Mouse (Mus musculus) limb, embryonic 11.5 days (tissue): ENCODE measurements at regions not wholly inside any gene's neighbourhood (a gene's known extent, or its start where the extent isn't known, plus 50 kb on each side); places are given as distances from the start of the nearest gene placed in this dataset.

Experiments
- ATAC-seq: fragments of 200-750 bp; cut with Nextera tagmentation; 2 replicates; pipeline ENCODE4 v1.8.0; 2017; ENCODE audit warnings: low read depth; ENCODE audit not compliant: insufficient number of reproducible peaks, low FRiP score, low TSS enrichment
- DNase-seq: peaks from one replicate; pipeline ENCODE4 v3.0.0-alpha.2; 2015; ENCODE audit warnings: low spot score
- H3K27ac ChIP-seq: fragments of 300-500 bp; sonication (generic); replicated peaks from 2 replicates; pipeline ENCODE4 v1.5.1; 2014; ENCODE audit warnings: low read depth, mild to moderate bottlenecking, low read length
- H3K27me3 ChIP-seq: fragments of 300-500 bp; sonication (generic); 2 replicates; pipeline ENCODE4 v1.6.1; 2014; ENCODE audit warnings: mild to moderate bottlenecking, low read length, mixed read lengths; ENCODE audit not compliant: control insufficient read depth, insufficient read depth
- H3K36me3 ChIP-seq: fragments of 300-500 bp; sonication (generic); 2 replicates; pipeline ENCODE4 v1.6.1; 2014; ENCODE audit warnings: mild to moderate bottlenecking, low read length, moderate library complexity, mixed read lengths; ENCODE audit not compliant: control insufficient read depth, insufficient read depth
- H3K4me1 ChIP-seq: fragments of 300-500 bp; sonication (generic); 2 replicates; pipeline ENCODE4 v1.6.1; 2014; ENCODE audit warnings: low read length, mixed read lengths; ENCODE audit not compliant: control insufficient read depth, insufficient read depth
- H3K4me2 ChIP-seq: fragments of 300-500 bp; sonication (generic); 2 replicates; pipeline ENCODE4 v1.6.1; 2014; ENCODE audit warnings: low read depth, mild to moderate bottlenecking, moderate library complexity; ENCODE audit not compliant: severe bottlenecking
- H3K4me3 ChIP-seq: fragments of 300-500 bp; sonication (generic); 2 replicates; pipeline ENCODE4 v1.5.1; 2014; ENCODE audit warnings: low read depth, low read length
- H3K9ac ChIP-seq: fragments of 300-500 bp; sonication (generic); 2 replicates; pipeline ENCODE4 v1.6.1; 2014; ENCODE audit warnings: mild to moderate bottlenecking, low read length
- H3K9me3 ChIP-seq: fragments of 300-500 bp; sonication (generic); 2 replicates; pipeline ENCODE4 v1.6.1; 2016; ENCODE audit warnings: low read length; ENCODE audit not compliant: control insufficient read depth
- WGBS: fragments of 180-500 bp; shearing (Covaris S2); extraction: QIAGEN DNeasy Blood & Tissue Kit; methylation state at CpG from one replicate; pipeline ENCODE4 v1.1.7; 2014; 5-methylcytosine and 5-hydroxymethylcytosine counted together

DNA sequence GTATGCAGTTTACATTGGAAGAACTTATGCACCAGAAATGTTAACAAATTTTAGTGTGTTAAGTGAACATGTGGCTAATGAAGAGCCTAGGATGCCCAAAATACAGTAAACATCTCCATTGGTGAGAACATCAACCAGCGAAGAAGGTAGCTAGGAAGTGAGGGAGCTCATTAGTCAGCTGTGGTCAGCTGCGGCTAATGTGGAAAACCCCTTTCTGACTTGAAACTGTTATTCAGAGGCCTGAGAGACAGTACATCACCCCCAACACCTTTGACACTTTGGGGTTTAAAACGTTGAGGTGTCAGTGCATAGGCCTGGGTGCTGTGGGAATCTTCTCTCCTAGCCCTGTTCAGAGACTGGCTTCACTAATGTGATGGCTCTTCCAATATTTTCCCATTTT, 451.0 kb upstream of the Ptger4 start:
- DNase-seq (no peak), ATAC-seq (no peak)
- H3K9me3 ChIP-seq = no peaks in the 10 kb centered on the region
- H3K4me1 ChIP-seq = no peaks in the 10 kb centered on the region
- no peak overlapping the region for H3K9ac ChIP-seq
- WGBS = 78% methylated on average over 3 of the region's 3 CpGs
- no peak overlapping the region for H3K4me2 ChIP-seq
- no peaks in the 10 kb centered on the region for H3K36me3 ChIP-seq
- no peak overlapping the region for H3K4me3 ChIP-seq
- no peak overlapping the region for H3K27ac ChIP-seq
- no peaks in the 10 kb centered on the region for H3K27me3 ChIP-seq

DNA sequence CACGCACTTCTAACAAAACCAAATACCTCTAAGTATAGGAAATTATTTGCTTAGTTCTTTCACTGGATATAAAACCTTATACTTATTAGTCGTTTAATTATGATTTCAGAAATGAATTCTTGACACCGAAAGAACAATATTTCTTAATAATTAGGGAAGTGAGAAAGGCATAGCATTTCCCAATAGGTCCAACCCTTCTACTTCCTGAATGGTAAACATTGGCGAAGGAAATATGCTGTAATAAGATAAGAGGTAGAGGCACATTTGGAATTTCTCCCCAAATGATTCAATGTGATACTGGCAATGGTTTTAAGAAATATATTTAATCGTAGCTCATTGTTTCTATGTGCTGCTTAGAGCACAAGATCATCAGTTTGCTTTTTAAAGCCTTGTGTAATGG, 464.5 kb upstream of the Ptger4 start:
- H3K4me3 ChIP-seq = no peak overlapping the region
- H3K9ac ChIP-seq = no peak overlapping the region
- H3K4me2 ChIP-seq = no peak overlapping the region
- no peaks in the 10 kb centered on the region for H3K4me1 ChIP-seq
- no peaks in the 10 kb centered on the region for H3K36me3 ChIP-seq
- WGBS = 91% methylated on average over 5 of the region's 5 CpGs
- ATAC-seq = no peak
- no peak overlapping the region for H3K27ac ChIP-seq
- no peak for DNase-seq
- no peaks in the 10 kb centered on the region for H3K9me3 ChIP-seq
- no peaks in the 10 kb centered on the region for H3K27me3 ChIP-seq

DNA sequence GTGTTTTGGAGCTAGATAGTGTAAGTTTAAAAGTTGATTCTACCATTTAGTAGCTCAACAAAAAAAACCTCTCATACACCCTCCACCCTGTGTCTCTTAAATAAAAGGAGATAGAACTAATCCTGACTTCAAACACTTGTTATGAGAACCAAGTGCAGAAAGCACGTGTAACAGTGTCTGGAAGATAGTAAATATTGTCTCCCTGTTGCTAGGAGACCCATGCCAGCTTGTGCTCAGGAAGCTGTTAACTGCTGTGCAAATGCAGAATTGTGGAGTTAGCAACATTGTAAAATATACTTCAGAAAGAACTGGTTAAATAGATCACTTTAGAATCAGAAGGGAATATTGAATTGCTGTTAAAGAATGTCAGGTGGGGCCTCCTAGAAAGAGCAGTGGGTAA, 496.7 kb upstream of the Ptger4 start:
- 23% methylated on average over 1 of the region's 1 CpGs for WGBS
- no peak for DNase-seq
- ATAC-seq = no peak

DNA sequence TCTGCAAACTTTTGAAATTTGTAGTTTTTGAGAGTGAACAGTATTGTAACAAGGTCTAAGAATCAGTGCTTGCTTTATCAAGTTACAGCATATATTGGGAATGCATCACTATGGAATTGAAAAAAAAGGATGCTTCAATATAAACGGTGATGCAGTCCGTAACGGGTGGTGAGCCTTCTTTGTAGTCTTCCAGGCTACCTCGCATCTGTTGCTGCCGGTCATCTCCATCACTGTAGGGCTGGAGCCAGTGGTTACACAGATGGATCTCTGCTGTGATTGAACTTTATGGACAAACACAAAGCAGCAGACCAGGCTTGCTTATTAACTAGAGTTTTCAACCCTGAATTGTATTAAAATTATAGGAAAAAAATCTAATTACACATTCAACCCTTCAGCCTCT, 499.9 kb upstream of the Ptger4 start:
- Histone ChIP-seq H3K36me3 (no peaks in the 10 kb centered on the region), H3K27me3 (no peaks in the 10 kb centered on the region), H3K27ac (no peak overlapping the region), H3K9me3 (no peaks in the 10 kb centered on the region), H3K9ac (no peak overlapping the region), H3K4me3 (no peak overlapping the region), H3K4me1 (no peaks in the 10 kb centered on the region), H3K4me2 (no peak overlapping the region)
- WGBS = 87% methylated on average over 5 of the region's 5 CpGs
- no peak for DNase-seq
- ATAC-seq = no peak

More for the DNA sequence above, 496.7 kb upstream of the Ptger4 start:
- no peaks in the 10 kb centered on the region for H3K36me3 ChIP-seq
- no peak overlapping the region for H3K4me2 ChIP-seq
- H3K9ac ChIP-seq = no peak overlapping the region
- H3K9me3 ChIP-seq = no peaks in the 10 kb centered on the region
- H3K27me3 ChIP-seq = no peaks in the 10 kb centered on the region
- no peak overlapping the region for H3K27ac ChIP-seq
- no peaks in the 10 kb centered on the region for H3K4me1 ChIP-seq
- H3K4me3 ChIP-seq = no peak overlapping the region

DNA sequence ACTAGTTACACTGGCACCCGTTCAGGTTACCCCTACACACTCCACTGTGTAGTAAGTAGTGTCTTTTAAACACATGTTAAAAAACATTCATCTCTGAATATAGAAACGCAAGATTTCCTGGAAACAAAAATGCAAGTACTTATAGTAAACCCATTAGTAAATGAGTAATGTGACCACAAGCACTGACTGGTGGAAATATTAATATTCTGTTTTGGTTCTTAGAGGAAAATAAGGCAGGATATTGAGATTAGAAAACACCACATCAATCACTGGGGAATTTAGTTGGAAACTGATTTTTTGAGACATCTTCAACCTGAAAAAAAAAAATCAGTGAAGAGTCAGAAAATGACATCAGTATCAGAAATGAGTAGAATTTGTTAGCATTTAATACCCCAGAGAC, 514.7 kb upstream of the Ptger4 start:
- Histone ChIP-seq H3K27ac (no peak overlapping the region), H3K27me3 (no peaks in the 10 kb centered on the region), H3K36me3 (no peaks in the 10 kb centered on the region), H3K9me3 (no peaks in the 10 kb centered on the region), H3K9ac (no peak overlapping the region), H3K4me3 (no peak overlapping the region), H3K4me1 (no peaks in the 10 kb centered on the region), H3K4me2 (no peak overlapping the region)
- no peak for ATAC-seq
- 87% methylated on average over 2 of the region's 2 CpGs for WGBS
- no peak for DNase-seq

DNA sequence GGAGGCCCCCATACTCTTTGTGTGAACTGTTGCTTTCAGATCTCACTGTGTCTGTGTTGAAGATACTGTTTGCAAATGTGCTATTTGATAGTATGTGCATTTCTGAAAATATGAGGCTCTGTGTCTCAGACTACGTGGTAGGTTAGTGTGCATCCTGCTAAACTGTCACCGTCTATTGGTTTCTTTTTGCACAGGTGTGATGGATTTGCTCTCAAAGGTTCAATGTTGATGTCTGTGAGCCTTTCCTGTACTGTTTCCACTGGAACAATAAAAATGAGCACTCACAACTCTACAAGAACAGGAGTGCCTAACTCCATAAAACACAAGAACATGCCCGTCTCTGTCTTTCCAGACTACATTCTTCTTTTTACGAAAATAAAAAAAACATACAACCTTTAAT, 518.2 kb upstream of the Ptger4 start:
- Histone ChIP-seq H3K27ac (no peak overlapping the region), H3K9ac (no peak overlapping the region), H3K4me2 (no peak overlapping the region), H3K36me3 (no peaks in the 10 kb centered on the region), H3K9me3 (no peaks in the 10 kb centered on the region), H3K4me3 (no peak overlapping the region), H3K27me3 (no peaks in the 10 kb centered on the region), H3K4me1 (no peaks in the 10 kb centered on the region)
- ATAC-seq (no peak), DNase-seq (no peak)
- WGBS = 85% methylated on average over 4 of the region's 4 CpGs

DNA sequence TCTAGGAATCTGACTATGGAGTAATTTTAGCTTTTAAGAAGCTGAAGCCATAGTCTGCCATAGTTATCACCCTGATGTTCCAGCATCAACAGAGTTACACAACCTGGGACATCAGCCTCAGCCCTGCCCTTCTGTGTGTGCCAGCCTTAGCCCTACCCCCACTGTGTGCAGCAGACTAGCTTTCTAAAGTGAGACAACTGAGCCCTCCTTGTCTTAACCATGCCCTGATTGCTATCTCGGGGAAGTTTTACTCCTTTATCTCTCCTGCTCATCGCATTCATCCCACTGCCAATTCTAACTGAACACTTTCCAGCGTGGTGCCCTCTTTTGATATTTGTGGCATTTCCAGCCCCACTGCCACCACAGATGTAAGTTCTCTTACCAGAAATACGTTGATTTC, 522.5 kb upstream of the Dab2 start:
- H3K36me3 ChIP-seq = no peaks in the 10 kb centered on the region
- H3K27me3 ChIP-seq = no peaks in the 10 kb centered on the region
- DNase-seq = no peak
- H3K9ac ChIP-seq = no peak overlapping the region
- ATAC-seq = no peak
- no peak overlapping the region for H3K27ac ChIP-seq
- H3K4me2 ChIP-seq = no peak overlapping the region
- 83% methylated on average over 4 of the region's 4 CpGs for WGBS
- H3K4me1 ChIP-seq = no peaks in the 10 kb centered on the region
- H3K9me3 ChIP-seq = no peaks in the 10 kb centered on the region
- no peak overlapping the region for H3K4me3 ChIP-seq

DNA sequence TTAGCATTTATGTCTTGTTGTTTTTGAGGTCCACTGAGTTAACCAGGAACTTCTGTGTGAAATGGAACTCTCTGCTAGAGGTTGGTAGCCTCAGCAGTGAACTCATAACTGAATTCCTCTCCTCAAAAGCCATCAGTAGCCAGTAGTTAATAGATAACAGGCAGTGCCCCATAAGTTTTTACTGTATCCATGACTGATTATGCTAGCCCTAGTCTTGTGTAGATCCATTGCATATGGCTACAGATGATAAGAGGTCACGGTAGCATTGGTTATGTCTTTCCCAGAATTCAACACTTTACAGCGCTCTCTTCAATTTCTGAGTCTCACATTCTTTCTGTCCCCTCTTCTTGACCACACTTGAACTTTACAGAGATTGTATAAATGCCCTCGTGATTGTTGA, 499.7 kb upstream of the Dab2 start:
- Histone ChIP-seq H3K4me1 (no peaks in the 10 kb centered on the region), H3K9me3 (no peaks in the 10 kb centered on the region), H3K27me3 (no peaks in the 10 kb centered on the region), H3K4me3 (no peak overlapping the region), H3K36me3 (no peaks in the 10 kb centered on the region), H3K9ac (no peak overlapping the region), H3K27ac (no peak overlapping the region), H3K4me2 (no peak overlapping the region)
- ATAC-seq = no peak
- DNase-seq = no peak
- 89% methylated on average over 3 of the region's 3 CpGs for WGBS

DNA sequence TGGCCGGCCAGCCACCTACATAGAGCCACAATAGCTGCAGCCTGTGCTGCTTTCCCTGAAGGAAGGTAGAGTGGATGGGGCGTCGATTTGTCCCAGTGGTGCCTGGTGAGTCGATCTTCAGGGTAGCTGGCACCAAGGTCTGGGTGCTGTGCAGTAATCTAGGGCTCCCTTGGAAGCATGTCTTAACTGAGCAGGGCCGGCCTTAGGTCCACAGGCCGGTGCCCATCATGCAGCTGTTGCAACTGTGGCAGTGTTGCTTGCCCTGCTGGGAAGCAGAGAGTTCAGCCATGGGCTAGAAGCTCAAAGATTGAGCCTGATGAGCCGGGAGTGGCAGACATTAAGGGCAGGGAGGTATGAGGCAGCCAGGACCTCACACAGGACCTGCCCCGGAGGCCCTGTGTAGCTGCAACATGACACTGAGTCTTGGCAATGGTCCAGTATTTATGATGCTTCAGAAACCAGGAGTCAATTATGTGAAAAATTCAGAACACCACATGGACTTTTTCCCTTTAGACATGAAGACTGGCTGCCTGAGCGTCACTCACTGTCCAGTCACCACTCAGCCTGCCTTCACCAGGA, 488.3 kb upstream of the Dab2 start:
- no peak for DNase-seq
- ATAC-seq = no peak

More for the DNA sequence above, 488.3 kb upstream of the Dab2 start:
- H3K36me3 ChIP-seq = no peaks in the 10 kb centered on the region
- no peaks in the 10 kb centered on the region for H3K9me3 ChIP-seq
- no peak overlapping the region for H3K4me3 ChIP-seq
- H3K27me3 ChIP-seq = no peaks in the 10 kb centered on the region
- 0 out of 2 replicates have a peak, but pooled peaks cover 5% of the 10 kb centered on the region for H3K4me1 ChIP-seq
- no peak overlapping the region for H3K27ac ChIP-seq
- H3K4me2 ChIP-seq = no peak overlapping the region
- WGBS = 80% methylated on average over 9 of the region's 9 CpGs
- no peak overlapping the region for H3K9ac ChIP-seq
